Mouse (Mus musculus) cerebellum, adult 2 months (tissue): ENCODE measurements around the gene Nme2.

Experiments
- CTCF ChIP-seq: fragments of 200-500 bp; IDR thresholded peaks from 2 replicates; pipeline ENCODE4 v1.5.1; 2011; ENCODE audit warnings: low read depth, mild to moderate bottlenecking, control low read depth, low read length, moderate library complexity, borderline replicate concordance; ENCODE audit not compliant: insufficient read depth
- POLR2A ChIP-seq: fragments of 200-500 bp; IDR thresholded peaks from 2 replicates; pipeline ENCODE4 v1.6.1; 2011; ENCODE audit warnings: low read length, control low read depth, borderline replicate concordance; ENCODE audit not compliant: insufficient read depth

DNA sequence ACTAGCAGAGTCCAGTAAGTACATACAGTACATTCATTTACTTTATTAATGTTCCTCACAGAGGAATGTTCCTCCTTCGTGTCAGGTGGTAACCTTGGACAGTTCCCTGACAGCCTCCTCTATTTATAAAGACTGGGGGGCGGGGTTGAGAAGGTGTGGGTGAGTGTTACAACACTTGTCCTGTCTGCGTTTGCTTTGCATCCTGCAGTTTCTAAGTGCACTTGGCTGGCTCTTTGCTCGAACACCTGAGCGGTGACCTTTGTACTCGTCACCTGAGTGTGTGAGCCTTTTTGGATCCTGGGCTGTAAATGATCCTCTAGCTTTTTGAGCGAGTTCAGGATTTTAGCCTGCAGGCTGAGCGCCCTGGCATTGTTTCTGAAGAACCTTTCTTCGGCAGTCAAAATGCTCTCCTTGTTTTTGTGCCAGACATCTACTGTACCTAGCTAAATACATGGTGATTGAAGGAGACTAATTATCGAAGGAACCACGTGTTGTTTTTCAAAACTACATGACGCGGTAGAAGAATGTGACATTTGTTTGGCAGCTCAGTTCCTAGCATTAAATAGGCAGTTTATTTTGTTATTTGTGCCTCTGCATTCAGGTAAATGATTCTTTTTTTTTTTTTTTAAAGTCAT, 41.2 kb upstream of the Nme2 start:
- TF ChIP-seq CTCF, result no peak
- TF ChIP-seq POLR2A, result no peak
